Mouse (Mus musculus) C3H10T1/2 (cell line): ENCODE results near the gene Eif2ak3. TPM values are rescaled to one million over a fixed set of nuclear protein-coding genes. Genes with fewer than 3 reads are reported as not detected.

ENCODE experiments used
- polyA plus RNA-seq, 2 experiments: library from polyadenylated mRNA; unstranded; fragments of >200 nt; fragmentation: generic; extraction: Trizol; gene quantifications; one replicate each; pipeline ENCODE4 v1.2.1; 2012; ENCODE audit warnings: missing spikeins in 2 of 2

Gene Eif2ak3
- 1 to 10 TPM in 1 of 2 experiments, under 1 TPM in 1; 0.43 to 5.1 TPM for polyA plus RNA-seq

GRCm38 (mm10) chr6:70844002-70844804 is at the start of gene Eif2ak3:
Gene Eif2ak3, plus strand, starts transcription at chr6:70844515.

GRCm38 (mm10) chr6:70918827-70919226 is 74.5 kb downstream of the Eif2ak3 start, which contains the start of gene Tex37:
Gene Tex37, minus strand, starts transcription at chr6:70918927.

Other genes starting within 250 kb of the Eif2ak3 start
- gene Rpia, start 52.3 kb upstream of the Eif2ak3 start, polyA plus RNA-seq = 10 to 100 TPM in 1 of 2 experiments, 1 to 10 TPM in 1; 5.3 to 14.5 TPM
- gene Tex37, start 74.4 kb downstream of the Eif2ak3 start, polyA plus RNA-seq = not detected
- not detected for gene Foxi3, start 112.0 kb downstream of the Eif2ak3 start, polyA plus RNA-seq